Mouse (Mus musculus) splenic B cell, adult 2 months (primary cell): Measurements from ENCODE around the gene Prkch.

Source experiments
- DNase-seq: peaks from one replicate; pipeline ENCODE4 v3.0.0-alpha.2; 2011; ENCODE audit warnings: low read depth, low spot score
- H3K27me3 ChIP-seq: 2 replicates; pipeline ENCODE4 v1.6.1; 2012; ENCODE audit warnings: mild to moderate bottlenecking, low read length, moderate library complexity, mixed read lengths; ENCODE audit not compliant: control insufficient read depth, poor library complexity, insufficient read depth, severe bottlenecking
- H3K36me3 ChIP-seq: 2 replicates; pipeline ENCODE4 v1.6.1; 2012; ENCODE audit warnings: mild to moderate bottlenecking, low read length, moderate library complexity, mixed read lengths; ENCODE audit not compliant: control insufficient read depth, poor library complexity, insufficient read depth, severe bottlenecking

Prkch gene

GRCm38 (mm10) chr12:73696084-73696483 lies 111.5 kb downstream of the Prkch start:
- H3K36me3 ChIP-seq = no peaks in the 10 kb centered on the region
- H3K27me3 ChIP-seq = no peaks in the 10 kb centered on the region
- DNase-seq = no peak

GRCm38 (mm10) chr12:73696946-73697345 lies 112.3 kb downstream of the Prkch start:
- no peaks in the 10 kb centered on the region for H3K27me3 ChIP-seq
- DNase-seq = no peak
- H3K36me3 ChIP-seq = no peaks in the 10 kb centered on the region

GRCm38 (mm10) chr12:73698436-73698835 lies 113.8 kb downstream of the Prkch start:
- H3K27me3 ChIP-seq = no peaks in the 10 kb centered on the region
- no peak for DNase-seq
- no peaks in the 10 kb centered on the region for H3K36me3 ChIP-seq

GRCm38 (mm10) chr12:73698841-73699240 lies 114.2 kb downstream of the Prkch start:
- no peaks in the 10 kb centered on the region for H3K27me3 ChIP-seq
- DNase-seq = no peak
- no peaks in the 10 kb centered on the region for H3K36me3 ChIP-seq

GRCm38 (mm10) chr12:73699471-73700186 lies 115.0 kb downstream of the Prkch start:
- no peak for DNase-seq
- H3K27me3 ChIP-seq = no peaks in the 10 kb centered on the region
- H3K36me3 ChIP-seq = no peaks in the 10 kb centered on the region

GRCm38 (mm10) chr12:73700544-73701069 lies 116.0 kb downstream of the Prkch start:
- H3K27me3 ChIP-seq = no peaks in the 10 kb centered on the region
- H3K36me3 ChIP-seq = no peaks in the 10 kb centered on the region

GRCm38 (mm10) chr12:73701999-73702398 lies 117.4 kb downstream of the Prkch start:
- H3K27me3 ChIP-seq = no peaks in the 10 kb centered on the region
- no peaks in the 10 kb centered on the region for H3K36me3 ChIP-seq
- no peak for DNase-seq

More at GRCm38 (mm10) chr12:73700544-73701069, 116.0 kb downstream of the Prkch start:
- DNase-seq = no peak

GRCm38 (mm10) chr12:73704382-73704781 lies 119.8 kb downstream of the Prkch start:
- no peak for DNase-seq
- no peaks in the 10 kb centered on the region for H3K36me3 ChIP-seq
- H3K27me3 ChIP-seq = no peaks in the 10 kb centered on the region

GRCm38 (mm10) chr12:73705097-73705690 lies 120.6 kb downstream of the Prkch start:
- Histone ChIP-seq H3K27me3 (no peaks in the 10 kb centered on the region), H3K36me3 (no peaks in the 10 kb centered on the region)
- peak; percentile 73 for DNase-seq

GRCm38 (mm10) chr12:73708498-73708897 lies 123.9 kb downstream of the Prkch start:
- no peaks in the 10 kb centered on the region for H3K36me3 ChIP-seq
- H3K27me3 ChIP-seq = no peaks in the 10 kb centered on the region
- no peak for DNase-seq

GRCm38 (mm10) chr12:73708920-73709319 lies 124.3 kb downstream of the Prkch start:
- DNase-seq = no peak
- H3K27me3 ChIP-seq = no peaks in the 10 kb centered on the region
- no peaks in the 10 kb centered on the region for H3K36me3 ChIP-seq

- Histone ChIP-seq H3K27me3 (no peaks in the 10 kb centered on the region), H3K36me3 (no peaks in the 10 kb centered on the region)
- no peak for DNase-seq
Observed at GRCm38 (mm10) chr12:73710846-73711245, 126.2 kb downstream of the Prkch start.

GRCm38 (mm10) chr12:73712122-73712521 lies 127.5 kb downstream of the Prkch start:
- H3K27me3 ChIP-seq = no peaks in the 10 kb centered on the region
- DNase-seq = no peak
- H3K36me3 ChIP-seq = no peaks in the 10 kb centered on the region

- no peak for DNase-seq
- H3K27me3 ChIP-seq = no peaks in the 10 kb centered on the region
- no peaks in the 10 kb centered on the region for H3K36me3 ChIP-seq
Observed at GRCm38 (mm10) chr12:73714589-73714988, 130.0 kb downstream of the Prkch start.

- Histone ChIP-seq H3K27me3 (no peaks in the 10 kb centered on the region), H3K36me3 (no peaks in the 10 kb centered on the region)
- no peak for DNase-seq
Observed at GRCm38 (mm10) chr12:73715331-73715730, 130.7 kb downstream of the Prkch start.
